Mouse (Mus musculus) embryo, embryonic 9.5 days (tissue): ENCODE measurements around the gene Tmem150b.
A peak's percentile ranks its signal among the peaks of the same experiment; 100 is the strongest.

ENCODE experiments used
- DNase-seq: peaks from one replicate; pipeline ENCODE4 v3.0.0-alpha.2; 2017; ENCODE audit errors: extremely low spot score

Gene Tmem150b

GRCm38 (mm10) chr7:4663742-4664141, 61.3 kb downstream of the Tmem150b start:
- DNase-seq, result no peak

GRCm38 (mm10) chr7:4663179-4663578, 61.9 kb downstream of the Tmem150b start:
- DNase-seq, result no peak

- no peak for DNase-seq
These were observed 65.1 kb downstream of the Tmem150b start for GRCm38 (mm10) chr7:4659911-4660443.

GRCm38 (mm10) chr7:4658912-4659551, 66.0 kb downstream of the Tmem150b start, which contains the start of gene Ppp6r1:
Gene Ppp6r1 (minus strand): TSS chr7:4659019.
- peak; percentile 91 for DNase-seq

GRCm38 (mm10) chr7:4658128-4658907, 66.7 kb downstream of the Tmem150b start:
- peak; percentile 46 for DNase-seq

- DNase-seq, result no peak
These were observed 67.4 kb downstream of the Tmem150b start for GRCm38 (mm10) chr7:4657521-4658127.
